Mouse (Mus musculus): ENCODE results near the gene Kcng4.

The Kcng4 gene

DNA sequence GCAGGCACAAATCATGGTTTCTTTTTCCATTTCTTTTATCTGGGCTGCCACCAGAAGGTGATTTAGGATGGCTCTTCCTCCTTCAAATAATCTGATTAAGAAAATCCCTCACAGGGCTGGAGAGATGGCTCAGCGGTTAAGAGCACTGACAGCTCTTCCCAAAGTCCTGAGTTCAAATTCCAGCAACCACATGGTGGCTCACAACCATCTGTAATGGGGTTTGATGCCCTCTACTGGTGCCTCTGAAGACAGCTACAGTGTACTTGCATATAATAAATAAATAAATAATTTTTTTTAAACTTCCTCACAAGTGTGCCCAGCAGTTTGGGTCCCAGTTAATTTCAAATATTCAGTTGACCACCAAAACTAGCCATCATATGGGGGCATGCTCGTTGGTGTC lies 29.3 kb downstream of the Kcng4 start:
- DNase-seq = peak; percentile 27

DNA sequence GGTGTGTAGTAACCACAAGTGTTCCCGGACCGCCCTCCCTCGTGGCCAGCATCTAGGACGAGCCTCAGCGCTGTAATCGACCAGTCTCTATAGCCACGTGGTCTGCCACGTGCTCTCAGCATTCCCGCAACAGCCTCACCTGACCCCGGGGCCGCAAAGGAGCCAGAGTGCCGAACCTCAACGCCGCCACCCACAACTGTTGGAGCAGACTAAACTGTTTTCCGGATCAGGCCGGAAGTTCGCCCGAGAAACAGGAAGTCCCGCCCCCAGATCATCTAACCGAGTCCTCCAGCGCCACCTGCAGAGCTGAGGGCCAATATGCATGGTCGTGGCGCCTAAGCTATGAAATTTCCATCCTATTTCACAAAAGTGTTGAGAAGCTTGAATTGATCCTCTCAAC lies 30.5 kb downstream of the Kcng4 start, which contains the start of gene Taf1c:
Gene Taf1c, minus strand, starts transcription at position 227 of the 400 bp plus-strand sequence.
- peak; percentile 95 for DNase-seq

DNA sequence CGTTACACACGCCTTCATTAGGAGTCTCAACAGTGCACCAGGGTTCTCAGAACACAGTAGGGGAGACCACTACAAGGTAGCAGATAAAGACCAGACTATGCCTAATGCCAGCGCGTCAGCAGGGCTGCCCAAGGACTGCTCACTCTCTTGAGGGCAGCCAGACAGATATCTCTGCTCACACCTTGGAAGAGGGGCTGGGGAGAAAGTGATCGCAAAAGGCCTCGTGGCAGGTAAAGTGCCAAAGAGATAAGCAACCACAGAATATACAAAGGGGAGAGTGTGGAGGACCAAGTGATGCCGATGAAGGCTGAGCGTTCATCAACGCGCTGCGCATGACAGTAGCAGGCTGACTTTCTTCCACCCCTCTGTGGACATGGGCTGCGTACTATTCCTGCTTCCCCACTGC lies 31.1 kb downstream of the Kcng4 start:
- DNase-seq = no peak

DNA sequence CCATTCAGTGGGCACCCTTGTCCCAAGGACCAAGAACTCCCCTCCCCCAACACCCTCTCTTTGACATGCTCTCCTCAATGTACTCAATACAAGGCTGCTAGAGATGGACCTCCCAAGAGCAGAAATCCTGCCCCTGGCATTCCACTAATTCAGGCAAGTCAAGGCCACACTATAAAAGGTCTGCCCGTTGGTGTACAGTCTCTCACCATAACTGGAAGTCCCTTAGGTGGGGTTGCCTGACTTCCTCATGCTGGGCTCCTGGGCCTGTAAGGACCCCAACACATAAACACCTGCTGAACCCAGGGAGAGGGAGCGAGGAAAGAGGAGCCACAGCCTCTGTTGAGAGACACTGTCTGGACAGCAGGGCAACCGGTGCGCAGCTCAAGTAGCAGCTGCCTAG lies 31.7 kb downstream of the Kcng4 start:
- no peak for DNase-seq

DNA sequence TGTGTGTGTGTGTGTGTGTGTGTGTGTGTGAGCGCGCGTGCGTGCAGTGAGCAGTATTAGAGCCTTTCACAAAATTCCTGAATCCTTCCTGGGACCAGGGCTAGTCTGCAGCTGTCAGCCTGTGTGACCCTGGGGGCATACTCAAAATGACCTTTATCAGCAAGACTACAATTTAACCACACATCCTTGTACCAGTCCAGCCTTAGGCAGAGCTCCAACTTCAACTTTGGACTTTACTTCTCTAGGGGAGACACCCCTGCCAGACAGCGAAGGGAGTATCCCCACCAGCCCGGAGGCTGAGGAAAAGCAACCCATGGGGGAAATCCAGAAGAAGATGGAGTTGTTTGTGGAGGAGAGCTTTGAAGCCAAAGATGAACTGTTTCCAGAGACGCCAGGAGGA lies 44.0 kb downstream of the Kcng4 start:
- DNase-seq = no peak

DNA sequence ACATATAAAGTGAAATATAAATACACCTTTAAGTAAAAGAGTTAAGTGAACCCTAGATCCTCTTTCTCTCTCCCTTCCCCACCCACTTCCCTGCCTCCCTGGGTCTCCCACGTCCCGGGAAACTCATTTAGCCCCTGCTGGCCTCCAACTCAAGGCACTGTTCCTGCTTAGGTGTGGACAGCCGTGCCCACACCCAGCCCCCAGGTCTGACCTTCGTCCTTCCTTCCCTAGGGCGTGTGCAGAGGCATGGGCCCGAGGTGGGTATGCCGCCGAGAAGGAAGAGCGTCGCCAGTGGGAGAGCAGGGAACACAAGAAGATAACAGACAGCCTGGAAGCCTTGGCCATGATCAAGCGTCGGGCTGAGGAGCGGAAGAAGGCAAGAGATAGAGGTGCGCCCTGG lies 45.1 kb downstream of the Kcng4 start:
- no peak for DNase-seq

DNA sequence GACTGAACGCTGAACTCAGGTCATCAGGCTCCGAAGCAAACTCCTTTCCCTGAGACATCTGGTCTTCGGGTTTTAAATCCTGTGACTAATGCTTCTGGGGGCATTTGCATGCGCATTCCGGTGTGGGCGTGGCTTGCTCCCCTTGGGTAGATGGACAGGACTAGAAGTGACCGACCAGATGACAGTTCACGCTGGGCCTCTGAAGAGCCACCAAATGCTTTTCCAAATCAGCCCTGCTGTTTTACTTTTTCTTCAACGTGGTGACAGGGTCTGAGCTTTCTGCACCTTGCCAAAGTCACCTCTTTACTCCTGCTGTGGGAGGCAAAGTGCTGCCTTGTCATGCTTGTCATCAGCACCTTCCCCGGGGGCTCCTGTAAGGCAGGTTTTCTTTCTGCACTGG lies 46.6 kb downstream of the Kcng4 start:
- no peak for DNase-seq

DNA sequence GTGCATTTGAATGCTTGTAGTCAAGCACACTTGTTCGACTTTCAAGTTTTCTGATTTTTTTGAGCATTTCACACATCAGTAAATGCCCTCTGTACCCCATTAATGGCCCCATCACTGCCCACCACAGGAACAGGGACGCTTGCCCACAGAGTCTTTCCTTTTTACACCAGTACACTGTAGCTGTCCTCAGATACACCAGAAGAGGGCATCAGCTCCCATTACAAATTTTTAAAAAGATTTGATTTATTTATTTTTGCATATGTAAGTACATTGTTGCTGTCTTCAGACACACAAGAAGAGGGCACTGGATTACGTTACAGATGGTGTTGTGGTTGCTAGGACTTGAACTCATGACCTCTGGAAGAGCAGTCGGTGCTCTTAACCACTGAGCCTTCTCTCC lies 47.2 kb downstream of the Kcng4 start:
- DNase-seq = no peak

DNA sequence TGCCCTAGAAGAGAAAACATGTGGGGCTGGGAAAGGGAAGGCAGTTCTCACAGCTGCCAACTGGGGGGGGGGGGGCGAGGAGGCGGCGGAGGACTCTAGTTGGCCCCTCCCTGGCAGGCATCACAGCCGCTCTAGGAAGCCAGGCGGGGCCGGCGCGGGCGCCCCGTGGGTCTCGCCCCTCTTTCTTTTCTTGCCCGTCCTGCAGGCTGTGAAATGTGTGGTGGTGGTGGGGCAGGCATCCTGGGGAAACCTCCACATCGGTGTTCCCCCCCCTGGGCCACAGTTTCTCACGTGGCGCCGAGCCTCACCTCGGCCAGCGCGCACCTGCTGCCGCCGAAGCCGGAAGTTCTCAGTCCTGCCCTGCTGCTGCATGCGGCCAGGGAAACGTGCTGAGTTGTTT lies 49.6 kb downstream of the Kcng4 start:
- peak; percentile 35 for DNase-seq

DNA sequence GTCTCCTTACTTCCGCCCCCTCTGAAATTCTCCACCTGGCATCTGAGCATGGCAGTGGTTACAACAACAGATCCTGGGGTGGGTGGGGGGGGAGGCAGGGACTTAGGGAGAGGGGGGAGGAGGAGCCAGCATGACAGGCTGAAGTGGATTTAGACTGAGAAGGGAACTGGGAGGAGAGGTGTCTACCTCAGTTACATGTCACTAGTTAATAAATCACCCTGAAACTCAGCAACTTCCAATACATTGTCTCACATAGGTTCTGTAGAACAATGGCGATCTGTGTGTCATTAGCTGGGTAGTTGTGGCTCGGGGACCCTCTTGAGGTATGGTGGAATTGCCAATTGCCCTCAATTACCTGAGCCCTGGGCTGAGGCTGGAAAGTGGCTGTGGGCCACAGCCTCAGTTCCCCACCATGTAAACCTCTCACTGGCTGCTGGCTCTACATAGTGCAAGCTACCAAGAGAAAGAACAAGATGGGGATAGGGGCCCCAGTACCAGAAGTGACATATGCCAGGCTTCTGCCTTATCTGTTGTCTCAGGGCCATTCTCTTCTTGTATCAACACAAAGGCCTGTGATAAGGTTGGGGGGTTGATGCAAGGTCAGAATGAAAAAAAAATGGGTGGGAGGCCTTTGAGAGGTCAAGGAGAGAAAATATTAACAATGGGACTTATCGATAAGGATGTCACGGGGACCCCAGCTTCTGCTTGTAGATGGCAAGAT lies 54.9 kb downstream of the Kcng4 start:
- DNase-seq = no peak

DNA sequence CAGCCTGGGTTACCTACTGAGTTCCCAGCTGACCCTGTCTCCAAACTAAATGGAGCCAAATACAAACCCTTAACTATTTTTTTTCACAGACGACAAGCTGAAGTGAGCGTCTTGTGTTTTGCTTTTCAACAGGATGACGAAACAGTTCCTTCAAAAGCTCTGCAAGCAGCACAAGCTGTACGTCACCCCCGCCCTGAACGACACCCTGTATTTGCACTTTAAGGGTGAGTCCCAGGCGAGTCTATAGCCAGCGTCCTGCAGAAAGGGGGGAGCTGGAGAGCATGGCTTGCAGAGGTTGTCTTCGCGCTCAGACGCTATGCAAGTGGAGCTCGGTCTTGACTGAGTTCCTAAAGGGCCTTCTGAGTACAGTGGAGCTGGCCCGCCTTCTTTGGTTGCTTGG lies 56.4 kb downstream of the Kcng4 start:
- no peak for DNase-seq

DNA sequence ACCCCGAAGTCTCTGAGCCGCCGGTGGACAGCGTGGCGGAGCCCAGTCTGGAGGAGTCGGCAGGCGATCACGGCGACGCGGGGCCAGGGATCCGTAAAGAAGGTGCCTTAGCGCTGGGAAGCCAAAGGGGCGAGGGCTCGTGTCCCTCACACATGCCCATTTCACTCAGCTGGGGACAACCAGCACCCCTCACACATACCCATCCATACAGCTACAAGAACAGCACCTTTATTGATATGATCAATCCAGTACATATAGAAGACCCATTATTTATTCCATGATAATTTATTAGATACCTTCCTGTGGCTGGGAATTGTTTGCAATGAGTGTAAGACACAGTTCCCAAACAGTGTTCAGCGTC lies 60.1 kb downstream of the Kcng4 start:
- no peak for DNase-seq

DNA sequence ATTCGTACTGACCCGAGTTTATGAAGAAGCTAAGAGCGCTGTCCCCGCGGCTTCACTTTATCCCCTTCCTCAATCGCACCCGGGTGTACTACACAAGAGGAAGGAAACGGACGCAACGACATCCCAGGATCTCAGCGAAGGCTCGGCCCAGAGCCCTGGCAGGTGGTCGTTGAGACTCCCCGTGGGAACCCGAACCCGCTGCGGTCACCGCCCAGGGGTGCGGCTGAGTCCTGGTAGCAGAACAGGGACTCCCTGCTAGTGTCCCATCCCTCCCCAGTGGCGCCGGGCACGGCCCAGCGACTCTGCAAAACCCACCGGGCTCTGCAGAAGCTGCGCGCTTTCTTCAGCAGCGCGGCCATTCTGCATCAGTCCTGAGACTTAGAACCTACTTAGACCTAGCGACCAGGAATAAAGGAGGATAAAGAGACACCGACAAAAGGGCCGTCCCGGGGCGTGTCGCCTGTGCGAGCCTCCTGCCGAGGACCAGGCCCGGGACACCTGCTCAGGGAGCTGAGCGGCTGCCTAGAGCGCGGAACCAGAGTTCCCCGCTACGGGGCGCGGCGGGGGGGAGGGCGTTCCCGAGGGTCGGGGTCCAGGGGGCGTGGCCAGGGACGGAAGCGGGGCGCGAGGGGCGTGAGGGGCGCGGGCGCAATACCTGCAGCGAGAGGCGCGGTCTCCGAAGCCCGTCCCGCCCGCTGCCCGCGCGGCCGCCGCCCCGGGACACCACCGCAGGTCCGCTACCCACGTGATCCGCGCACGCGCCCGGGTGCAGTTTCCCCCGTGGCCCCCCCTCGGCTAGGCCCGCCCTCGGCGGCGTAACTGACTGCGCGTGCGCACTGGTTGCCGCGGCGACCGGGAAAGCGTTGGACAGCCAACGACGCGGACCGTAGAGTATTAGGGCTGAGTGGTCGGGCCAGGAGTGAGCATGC lies 60.8 kb downstream of the Kcng4 start, which contains the start of the genes Hsdl1 and Dnaaf1:
Gene Hsdl1, minus strand, starts transcription at position 747 of the 929 bp plus-strand sequence.
Gene Dnaaf1, plus strand, starts transcription at position 799 of the 929 bp plus-strand sequence.
- peak; percentile 97 for DNase-seq
